Mouse (Mus musculus): ENCODE results near the gene Leap2.

DNA sequence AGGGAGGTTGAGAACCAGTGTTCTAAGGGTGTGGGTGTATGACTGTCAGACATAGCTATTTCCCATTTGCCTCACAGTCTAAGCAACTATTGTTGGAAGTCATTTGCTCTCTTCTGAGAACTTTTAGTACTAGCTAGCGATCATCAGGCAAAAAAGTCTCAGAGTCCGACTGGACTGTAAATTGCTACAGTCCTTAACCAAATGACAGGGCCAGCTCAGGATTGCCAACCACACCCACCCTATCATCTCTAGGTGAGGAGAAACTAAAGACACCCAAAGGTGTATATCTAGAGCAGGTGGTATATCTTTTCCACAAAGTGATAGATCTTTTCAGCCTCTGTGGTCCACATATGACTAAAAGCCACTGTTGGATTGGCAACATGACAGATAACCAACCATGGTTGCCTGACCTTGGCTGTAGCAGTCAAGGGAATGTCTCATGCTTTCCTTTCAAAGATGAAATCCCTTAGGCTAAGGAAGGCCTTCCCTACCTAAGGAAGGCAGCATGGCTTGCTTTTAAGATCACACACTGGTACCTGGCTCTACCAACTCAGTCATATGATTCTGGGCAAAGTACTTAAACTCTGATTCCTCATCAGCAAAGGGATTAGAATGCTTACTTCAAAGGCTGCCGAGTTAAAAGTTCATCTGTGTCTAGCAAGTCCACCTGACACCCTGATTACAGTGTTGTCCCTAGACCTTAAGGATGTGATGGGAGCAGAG, 5.2 kb upstream of the Leap2 start:
- TF ChIP-seq CTCF (IDR thresholded peaks at IDR 0.05; ENCODE audit: borderline replicate concordance, control insufficient read depth, extremely low read depth, insufficient read depth, low read length, poor library complexity) = no peak
- TF ChIP-seq POLR2A (IDR thresholded peaks at IDR 0.05; ENCODE audit: control insufficient read depth, extremely low read depth, insufficient read depth, low read length, poor library complexity) = no peak

All from thymus, adult 2 months (tissue).